Mouse (Mus musculus): Measurements from ENCODE around the gene 4930519P11Rik.

- TF ChIP-seq POLR2A (IDR thresholded peaks at IDR 0.05; ENCODE audit: low read depth, low read length) (no peak), CTCF (IDR thresholded peaks at IDR 0.05; ENCODE audit: borderline replicate concordance, insufficient read depth, low read length) (no peak)
These were observed 2.4 kb upstream of the 4930519P11Rik start for GRCm38 (mm10) chr2:154615674-154616073.
